9 mouse cellular contexts compared by ENCODE assay signal in genomic region chr11:96840290-96840689, GRCm38 (mm10). TPM values are rescaled to one million over a fixed set of nuclear protein-coding genes. Genes with fewer than 3 reads are reported as not detected.
DNase-seq lines count a peak whose midpoint lies in the region; ATAC-seq and TF ChIP-seq lines count a peak whose summit lies in the region.
"Had no signal": no experiment of that assay in that cellular context is flagged by ENCODE, and none has a peak within 500 bp of the region (broad histone marks: within the 10 kb centered on the region; RNA-seq: fewer than 3 reads in every experiment).

No protein-coding gene starts in this region.

- 0 out of 2 replicates have a peak overlapping the region, but pooled peaks have one; percentile 16 for H3K9ac ChIP-seq in heart, embryonic 11.5 days (ENCODE audit: low read depth, low read length)
- H3K9ac ChIP-seq in midbrain, embryonic 16.5 days (ENCODE audit: low read depth, low read length), result no peak overlapping the region
- H3K9ac ChIP-seq: lung, embryonic 15.5 days had no signal

- TF ChIP-seq CTCF in C2C12 (IDR thresholded peaks at IDR 0.05; ENCODE audit: control insufficient read depth, insufficient read depth, insufficient read length), result no peak

- no peak for ATAC-seq in heart, embryonic 11.5 days (replicated peaks; ENCODE audit: insufficient number of reproducible peaks, low FRiP score, low TSS enrichment)
- no peak for ATAC-seq in midbrain, embryonic 16.5 days

- no peaks in the 10 kb centered on the region for H3K9me3 ChIP-seq in heart, embryonic 11.5 days (replicated peaks; ENCODE audit: control insufficient read depth, low read length)
- H3K9me3 ChIP-seq in heart, embryonic 10.5 days, result no peaks in the 10 kb centered on the region
- no peaks in the 10 kb centered on the region for H3K9me3 ChIP-seq in midbrain, embryonic 16.5 days (replicated peaks; ENCODE audit: control insufficient read depth, low read length, poor library complexity, severe bottlenecking)
- H3K9me3 ChIP-seq: lung, embryonic 15.5 days had no signal

- H3K4me1 ChIP-seq in heart, embryonic 11.5 days (ENCODE audit: control insufficient read depth, insufficient read depth, low read length), result no peaks in the 10 kb centered on the region
- peaks cover 6% of the 10 kb centered on the region; the same call in 1 of the 2 replicates for H3K4me1 ChIP-seq in heart, embryonic 10.5 days
- no peaks in the 10 kb centered on the region for H3K4me1 ChIP-seq in midbrain, embryonic 16.5 days (ENCODE audit: control insufficient read depth, insufficient read depth, low read length)
- H3K4me1 ChIP-seq: lung, embryonic 15.5 days had no signal

- H3K4me3 ChIP-seq in heart, embryonic 11.5 days (ENCODE audit: low read depth, low read length), result no peak overlapping the region
- H3K4me3 ChIP-seq in heart, embryonic 10.5 days, result no peak overlapping the region
- H3K4me3 ChIP-seq in C2C12 (ENCODE audit: insufficient read depth, poor library complexity, severe bottlenecking), result no peak overlapping the region
- H3K4me3 ChIP-seq in midbrain, embryonic 16.5 days (ENCODE audit: low read depth, low read length), result no peak overlapping the region
- H3K4me3 ChIP-seq: lung, embryonic 15.5 days had no signal

- peaks cover 2% of the 10 kb centered on the region; the same call in 1 of the 2 replicates for H3K27me3 ChIP-seq in heart, embryonic 11.5 days (ENCODE audit: control insufficient read depth, insufficient read depth, low read length)
- H3K27me3 ChIP-seq in heart, embryonic 10.5 days (ENCODE audit: insufficient read depth, poor library complexity, severe bottlenecking), result no peaks in the 10 kb centered on the region; the same call in 1 of the 2 replicates
- no peaks in the 10 kb centered on the region for H3K27me3 ChIP-seq in C2C12 (ENCODE audit: control insufficient read depth, insufficient read depth, insufficient read length)
- no peaks in the 10 kb centered on the region for H3K27me3 ChIP-seq in midbrain, embryonic 16.5 days (ENCODE audit: control insufficient read depth, insufficient read depth, low read depth, low read length)

- H3ac ChIP-seq in C2C12 (ENCODE audit: control insufficient read depth, insufficient read length, low read depth), result peak overlapping the region; percentile 4

- H3K4me2 ChIP-seq in heart, embryonic 11.5 days, result no peak overlapping the region
- no peak overlapping the region for H3K4me2 ChIP-seq in midbrain, embryonic 16.5 days (ENCODE audit: low read length)
- H3K4me2 ChIP-seq: lung, embryonic 15.5 days had no signal

- intact Hi-C loops in left cerebral cortex, postnatal 14 days (cut with DNase I), result no loop called here
- intact Hi-C loops in gastrocnemius, postnatal 36 days (cut with DNase I), result no loop called here

- no peak for DNase-seq in heart, embryonic 10.5 days (ENCODE audit: low spot score)
- peak; percentile 21 for DNase-seq in adipocyte (ENCODE audit: low spot score)
- peak; percentile 56 to 86 for DNase-seq in left cerebral cortex, postnatal 14 days (ENCODE audit: low spot score in 2 of 2)
- DNase-seq in thymus, adult 18-20 months, result no peak
- DNase-seq in gastrocnemius, postnatal 36 days, result no peak

- no peaks in the 10 kb centered on the region for H3K36me3 ChIP-seq in heart, embryonic 11.5 days (ENCODE audit: control insufficient read depth, insufficient read depth, low read length)
- no peaks in the 10 kb centered on the region for H3K36me3 ChIP-seq in heart, embryonic 10.5 days
- no peaks in the 10 kb centered on the region for H3K36me3 ChIP-seq in C2C12 (ENCODE audit: control insufficient read depth, insufficient read depth)
- H3K36me3 ChIP-seq in midbrain, embryonic 16.5 days (ENCODE audit: control insufficient read depth, insufficient read depth, low read length), result no peaks in the 10 kb centered on the region
- H3K36me3 ChIP-seq: lung, embryonic 15.5 days had no signal

- H3K27ac ChIP-seq in heart, embryonic 11.5 days (ENCODE audit: low read depth, low read length), result no peak overlapping the region
- H3K27ac ChIP-seq in heart, embryonic 10.5 days, result no peak overlapping the region
- H3K27ac ChIP-seq in midbrain, embryonic 16.5 days (ENCODE audit: low read length), result no peak overlapping the region
- H3K27ac ChIP-seq: lung, embryonic 15.5 days had no signal

- WGBS in heart, embryonic 11.5 days (ENCODE audit: insufficient replicate concordance), result 36% methylated on average over 8 of the region's 8 CpGs
- WGBS in heart, embryonic 10.5 days, result 32% methylated on average over 8 of the region's 8 CpGs
- WGBS in midbrain, embryonic 16.5 days, result 44% methylated on average over 8 of the region's 8 CpGs

- no peaks in the 10 kb centered on the region for H3K79me3 ChIP-seq in C2C12 (ENCODE audit: low read depth)

- no peaks in the 10 kb centered on the region for H3K79me2 ChIP-seq in C2C12 (ENCODE audit: control insufficient read depth, insufficient read depth)

TF ChIP-seq in C2C12, 6 proteins besides CTCF, POLR2A, EP300 and RAD21:
- TF ChIP-seq USF1 (IDR thresholded peaks at IDR 0.05; ENCODE audit: low read depth) (no peak), MYOG (IDR thresholded peaks at IDR 0.05; ENCODE audit: control insufficient read depth, extremely low read depth, insufficient read length) (no peak), CEBPB (IDR thresholded peaks at IDR 0.05; ENCODE audit: low read depth) (no peak), FOSL1 (IDR thresholded peaks at IDR 0.05; ENCODE audit: insufficient read depth, low read length, poor library complexity, severe bottlenecking) (no peak), MAX (IDR thresholded peaks at IDR 0.05) (no peak), MYOD1 (IDR thresholded peaks at IDR 0.05; ENCODE audit: control insufficient read depth, insufficient read length, low read depth) (no peak)

RNA-seq across cellular contexts. Expression of gene Copz2, which starts 9.4 kb away (rescaled TPM):
- 102 and 105 TPM in 2 replicates for polyA plus RNA-seq in heart, embryonic 11.5 days (2014; fragmentation: Nextera tagmentation; extraction: Ambion mirVana)
- polyA plus RNA-seq in heart, embryonic 10.5 days (2016; fragmentation: Nextera tagmentation; extraction: Ambion mirVana), result 86.6 and 90.1 TPM in 2 replicates
- polyA plus RNA-seq in C2C12 (2012; fragmentation: generic; extraction: Trizol), result 29.0 TPM
- 1 to 10 TPM; 2.7 to 3.2 TPM for total RNA-seq in left cerebral cortex, postnatal 14 days (2021)
- polyA plus RNA-seq in midbrain, embryonic 16.5 days (2015; fragmentation: Nextera tagmentation; extraction: Ambion mirVana), result 14.8 and 16.3 TPM in 2 replicates
- total RNA-seq in gastrocnemius, postnatal 36 days (2021), result 10 to 100 TPM; 23.1 to 23.6 TPM

RNA-seq across cellular contexts. Expression of gene Nfe2l1, which starts 10.5 kb away (rescaled TPM):
- 36.5 and 44.0 TPM in 2 replicates for polyA plus RNA-seq in heart, embryonic 11.5 days (2014; fragmentation: Nextera tagmentation; extraction: Ambion mirVana)
- 65.0 and 78.7 TPM in 2 replicates for polyA plus RNA-seq in heart, embryonic 10.5 days (2016; fragmentation: Nextera tagmentation; extraction: Ambion mirVana)
- polyA plus RNA-seq in C2C12 (2012; fragmentation: generic; extraction: Trizol), result 89.3 TPM
- total RNA-seq in left cerebral cortex, postnatal 14 days (2021), result 100 to 1,000 TPM; 205 to 209 TPM
- 79.1 and 81.8 TPM in 2 replicates for polyA plus RNA-seq in midbrain, embryonic 16.5 days (2015; fragmentation: Nextera tagmentation; extraction: Ambion mirVana)
- total RNA-seq in gastrocnemius, postnatal 36 days (2021), result 100 to 1,000 TPM; 374 to 411 TPM

RNA-seq across cellular contexts. Expression of gene Cbx1, which starts 51.4 kb away (rescaled TPM):
- 50.7 and 60.0 TPM in 2 replicates for polyA plus RNA-seq in heart, embryonic 11.5 days (2014; fragmentation: Nextera tagmentation; extraction: Ambion mirVana)
- 62.5 and 101 TPM in 2 replicates for polyA plus RNA-seq in heart, embryonic 10.5 days (2016; fragmentation: Nextera tagmentation; extraction: Ambion mirVana)
- polyA plus RNA-seq in C2C12 (2012; fragmentation: generic; extraction: Trizol), result 43.8 TPM
- total RNA-seq in left cerebral cortex, postnatal 14 days (2021), result 10 to 100 TPM; 47.0 to 50.1 TPM
- polyA plus RNA-seq in midbrain, embryonic 16.5 days (2015; fragmentation: Nextera tagmentation; extraction: Ambion mirVana), result 56.2 and 66.3 TPM in 2 replicates
- 10 to 100 TPM; 33.3 to 34.3 TPM for total RNA-seq in gastrocnemius, postnatal 36 days (2021)

Comparison
In these comparisons a context has a peak if more than half of its experiments do, and no peak if none do; other contexts are left out.
1. DNase-seq: peak in adipocyte (single experiment) and left cerebral cortex, postnatal 14 days (2 of 2); none in heart, embryonic 10.5 days (single experiment), thymus, adult 18-20 months (0 of 2) and gastrocnemius, postnatal 36 days (0 of 2).